Mouse (Mus musculus) lung, embryonic 14.5 days (tissue): ENCODE data around the gene Ltb4r2. TPM values are rescaled to one million over a fixed set of nuclear protein-coding genes. Genes with fewer than 3 reads are reported as not detected.
A peak's percentile ranks its signal among the peaks of the same experiment; 100 is the strongest.

Source experiments
- ATAC-seq: fragments of 200-750 bp; cut with Nextera tagmentation; 2 replicates; pipeline ENCODE4 v1.8.0; 2017; ENCODE audit warnings: mild to moderate bottlenecking, moderate TSS enrichment, moderate library complexity; ENCODE audit not compliant: insufficient read depth
- DNase-seq: peaks from one replicate; pipeline ENCODE4 v3.0.0-alpha.2; 2015
- H3K27ac ChIP-seq: fragments of 300-500 bp; sonication (generic); 2 replicates; pipeline ENCODE4 v1.5.1; 2014; ENCODE audit warnings: low read depth, mild to moderate bottlenecking, moderate library complexity
- H3K27me3 ChIP-seq: fragments of 300-500 bp; sonication (generic); 2 replicates; pipeline ENCODE4 v1.6.1; 2014; ENCODE audit warnings: low read length, control low read depth; ENCODE audit not compliant: insufficient read depth
- H3K36me3 ChIP-seq: fragments of 300-500 bp; sonication (generic); 2 replicates; pipeline ENCODE4 v1.6.1; 2014; ENCODE audit warnings: control low read depth; ENCODE audit not compliant: insufficient read depth
- H3K4me1 ChIP-seq: fragments of 300-500 bp; sonication (generic); 2 replicates; pipeline ENCODE4 v1.6.1; 2014; ENCODE audit warnings: antibody characterized with exemption, control low read depth; ENCODE audit not compliant: insufficient read depth
- H3K4me2 ChIP-seq: fragments of 300-500 bp; sonication (generic); 2 replicates; pipeline ENCODE4 v1.6.1; 2014; ENCODE audit warnings: mild to moderate bottlenecking
- H3K4me3 ChIP-seq: fragments of 300-500 bp; sonication (generic); 2 replicates; pipeline ENCODE4 v1.5.1; 2014; ENCODE audit warnings: low read depth, low read length
- H3K9ac ChIP-seq: fragments of 300-500 bp; sonication (generic); 2 replicates; pipeline ENCODE4 v1.6.1; 2014
- H3K9me3 ChIP-seq: fragments of 300-500 bp; sonication (generic); 2 replicates; pipeline ENCODE4 v1.6.1; 2016; ENCODE audit warnings: low read depth, low read length, control low read depth
- CTCF ChIP-seq: IDR thresholded peaks from 2 replicates; pipeline ENCODE4 v1.5.1; 2016; ENCODE audit warnings: antibody characterized with exemption, low read depth
- WGBS: fragments of 180-500 bp; shearing (Covaris S2); extraction: QIAGEN DNeasy Blood & Tissue Kit; methylation state at CpG from one replicate; pipeline ENCODE4 v1.1.7; 2014; 5-methylcytosine and 5-hydroxymethylcytosine counted together
- polyA plus RNA-seq: library from polyadenylated mRNA; unstranded; fragments of >200 nt; fragmentation: Nextera tagmentation; extraction: Ambion mirVana; gene quantifications from 2 replicates; pipeline ENCODE4 v1.2.1, GENCODE M21; 2014

Ltb4r2 gene
- polyA plus RNA-seq, 1 experiment from 2014 or later: 0.70 TPM

GRCm38 (mm10) chr14:55779656-55780055 is 18.4 kb downstream of the Ltb4r2 start:
- Histone ChIP-seq H3K4me3 (no peak overlapping the region), H3K9me3 (no peaks in the 10 kb centered on the region), H3K4me2 (no peak overlapping the region), H3K9ac (no peak overlapping the region), H3K27ac (no peak overlapping the region), H3K36me3 (0 out of 2 replicates have a peak, but pooled peaks cover 6% of the 10 kb centered on the region), H3K27me3 (peaks cover 7% of the 10 kb centered on the region; the same call in 1 of the 2 replicates), H3K4me1 (peaks cover 7% of the 10 kb centered on the region; the same call in 1 of the 2 replicates)
- TF ChIP-seq CTCF: no peak
- ATAC-seq (no peak), DNase-seq (no peak)
- WGBS: 37% methylated on average over 16 of the region's 16 CpGs

- Histone ChIP-seq H3K27me3 (peaks cover 12% of the 10 kb centered on the region; the same call in 1 of the 2 replicates), H3K27ac (no peak overlapping the region), H3K4me1 (peaks cover 7% of the 10 kb centered on the region; the same call in 1 of the 2 replicates), H3K9ac (no peak overlapping the region), H3K9me3 (no peaks in the 10 kb centered on the region), H3K4me3 (no peak overlapping the region), H3K4me2 (no peak overlapping the region), H3K36me3 (0 out of 2 replicates have a peak, but pooled peaks cover 6% of the 10 kb centered on the region)
- ATAC-seq: no peak
- no peak for DNase-seq
- TF ChIP-seq CTCF: no peak
- 79% methylated on average over 11 of the region's 11 CpGs for WGBS
Observed at GRCm38 (mm10) chr14:55780736-55781135, 19.5 kb downstream of the Ltb4r2 start.

- peak overlapping the region; percentile 69 for H3K4me2 ChIP-seq
- WGBS: 13% methylated on average over 14 of the region's 14 CpGs
- TF ChIP-seq CTCF: peak; percentile 99
- H3K4me3 ChIP-seq: peak overlapping the region; percentile 9; the same call in 1 of the 2 replicates
- 0 out of 2 replicates have a peak, but pooled peaks cover 6% of the 10 kb centered on the region for H3K36me3 ChIP-seq
- H3K9me3 ChIP-seq: no peaks in the 10 kb centered on the region
- peaks cover 12% of the 10 kb centered on the region; the same call in 1 of the 2 replicates for H3K27me3 ChIP-seq
- peak; percentile 95 for DNase-seq
- H3K4me1 ChIP-seq: peaks cover 7% of the 10 kb centered on the region; the same call in 1 of the 2 replicates
- H3K9ac ChIP-seq: no peak overlapping the region
- no peak overlapping the region for H3K27ac ChIP-seq
- ATAC-seq: peak; percentile 69; the same call in 1 of the 2 replicates
Observed at GRCm38 (mm10) chr14:55781310-55781709, 20.1 kb downstream of the Ltb4r2 start.

GRCm38 (mm10) chr14:55782361-55782960 is 21.2 kb downstream of the Ltb4r2 start:
- WGBS: 50% methylated on average over 9 of the region's 9 CpGs
- Histone ChIP-seq H3K27ac (peak overlapping the region; percentile 30; the same call in 1 of the 2 replicates), H3K27me3 (peaks cover 13% of the 10 kb centered on the region; the same call in 1 of the 2 replicates), H3K4me3 (peak overlapping the region; percentile 45), H3K36me3 (0 out of 2 replicates have a peak, but pooled peaks cover 6% of the 10 kb centered on the region), H3K9me3 (no peaks in the 10 kb centered on the region), H3K4me2 (peak overlapping the region; percentile 69), H3K9ac (peak overlapping the region; percentile 25; the same call in 1 of the 2 replicates), H3K4me1 (peaks cover 7% of the 10 kb centered on the region; the same call in 1 of the 2 replicates)
- TF ChIP-seq CTCF: no peak
- ATAC-seq: no peak
- DNase-seq: no peak

GRCm38 (mm10) chr14:55783171-55783957 is 22.1 kb downstream of the Ltb4r2 start:
- TF ChIP-seq CTCF: no peak
- peaks cover 21% of the 10 kb centered on the region; the same call in 1 of the 2 replicates for H3K27me3 ChIP-seq
- H3K9ac ChIP-seq: peak overlapping the region; percentile 48
- peaks cover 7% of the 10 kb centered on the region; the same call in 1 of the 2 replicates for H3K4me1 ChIP-seq
- H3K9me3 ChIP-seq: no peaks in the 10 kb centered on the region
- peak overlapping the region; percentile 69 for H3K4me2 ChIP-seq
- peak overlapping the region; percentile 63; the same call in 1 of the 2 replicates for H3K27ac ChIP-seq
- ATAC-seq (peak; percentile 62; the same call in 1 of the 2 replicates), DNase-seq (peak; percentile 88)
- 1% methylated on average over 31 of the region's 31 CpGs for WGBS
- H3K36me3 ChIP-seq: 0 out of 2 replicates have a peak, but pooled peaks cover 6% of the 10 kb centered on the region
- peak overlapping the region; percentile 45 for H3K4me3 ChIP-seq

GRCm38 (mm10) chr14:55783958-55784235 is 22.7 kb downstream of the Ltb4r2 start, which contains the start of gene Adcy4:
TSS of gene Adcy4 (minus strand) at chr14:55784095.
- no peak for TF ChIP-seq CTCF
- peak; percentile 51 for DNase-seq
- H3K4me1 ChIP-seq: peaks cover 10% of the 10 kb centered on the region
- ATAC-seq: no peak
- H3K9me3 ChIP-seq: no peaks in the 10 kb centered on the region
- H3K4me2 ChIP-seq: peak within 1 kb of the TSS; percentile 69
- H3K9ac ChIP-seq: peak within 1 kb of the TSS; percentile 48
- peaks cover 25% of the 10 kb centered on the region; the same call in 1 of the 2 replicates for H3K27me3 ChIP-seq
- H3K27ac ChIP-seq: peak within 1 kb of the TSS; percentile 63; the same call in 1 of the 2 replicates
- H3K4me3 ChIP-seq: peak within 1 kb of the TSS; percentile 45
- WGBS: 3% methylated on average over 13 of the region's 13 CpGs
- 0 out of 2 replicates have a peak, but pooled peaks cover 6% of the 10 kb centered on the region for H3K36me3 ChIP-seq
